Comparison of ENCODE assay signal across 9 mouse cellular contexts in genomic region chr5:33994671-33995625, GRCm38 (mm10). TPM values are rescaled to one million over a fixed set of nuclear protein-coding genes. Genes with fewer than 3 reads are reported as not detected.
A peak's percentile ranks its signal among the peaks of the same experiment; 100 is the strongest.
DNase-seq lines count a peak whose midpoint lies in the region; ATAC-seq and TF ChIP-seq lines count a peak whose summit lies in the region.
"Had no signal": no experiment of that assay in that cellular context is flagged by ENCODE, and none has a peak within 500 bp of the region (broad histone marks: within the 10 kb centered on the region; RNA-seq: fewer than 3 reads in every experiment).

No protein-coding gene starts in this region.

- H3K9me3 ChIP-seq in embryonic facial prominence, embryonic 10.5 days: no peaks in the 10 kb centered on the region
- no peaks in the 10 kb centered on the region for H3K9me3 ChIP-seq in liver, embryonic 16.5 days (replicated peaks; ENCODE audit: control insufficient read depth, low read length)
- no peaks in the 10 kb centered on the region for H3K9me3 ChIP-seq in neural tube, embryonic 13.5 days

- peak overlapping the region; percentile 69; the same call in 1 of the 2 replicates for H3K4me3 ChIP-seq in thymus, adult 2 months (ENCODE audit: control insufficient read depth, insufficient read depth, low read length)
- H3K4me3 ChIP-seq in embryonic facial prominence, embryonic 10.5 days: peak overlapping the region; percentile 72
- peak overlapping the region; percentile 73 for H3K4me3 ChIP-seq in layer of hippocampus, adult 2 months
- H3K4me3 ChIP-seq in liver, embryonic 16.5 days (ENCODE audit: low read depth, low read length): peak overlapping the region; percentile 60; the same call in 1 of the 2 replicates
- peak overlapping the region; percentile 93 for H3K4me3 ChIP-seq in neural tube, embryonic 13.5 days

- peaks cover 18% of the 10 kb centered on the region for H3K4me1 ChIP-seq in thymus, adult 2 months (replicated peaks; ENCODE audit: control insufficient read depth, insufficient read depth, low read length)
- H3K4me1 ChIP-seq in embryonic facial prominence, embryonic 10.5 days: peaks cover 35% of the 10 kb centered on the region
- no peaks in the 10 kb centered on the region; the same call in none of the 2 replicates for H3K4me1 ChIP-seq in liver, embryonic 16.5 days (ENCODE audit: control insufficient read depth, low read depth, low read length)
- H3K4me1 ChIP-seq in neural tube, embryonic 13.5 days (replicated peaks): peaks cover 41% of the 10 kb centered on the region

- no peak overlapping the region for H3K9ac ChIP-seq in liver, embryonic 16.5 days (ENCODE audit: low read depth, low read length)
- H3K9ac ChIP-seq in neural tube, embryonic 13.5 days: peak overlapping the region; percentile 94

- H3K27ac ChIP-seq in thymus, adult 2 months (ENCODE audit: control insufficient read depth, insufficient read depth, low read length): no peak overlapping the region
- peak overlapping the region; percentile 84; the same call in 1 of the 2 replicates for H3K27ac ChIP-seq in embryonic facial prominence, embryonic 10.5 days (replicated peaks)
- H3K27ac ChIP-seq in layer of hippocampus, adult 2 months: peak overlapping the region; percentile 97
- no peak overlapping the region for H3K27ac ChIP-seq in liver, embryonic 16.5 days (ENCODE audit: low read length)
- peak overlapping the region; percentile 97 for H3K27ac ChIP-seq in neural tube, embryonic 13.5 days (replicated peaks)

- TF ChIP-seq CTCF in thymus, adult 2 months (IDR thresholded peaks at IDR 0.05; ENCODE audit: borderline replicate concordance, control insufficient read depth, extremely low read depth, insufficient read depth, low read length, poor library complexity): 0 out of 2 replicates have a peak, but pooled peaks have one; percentile 15
- peak; percentile 81 for TF ChIP-seq CTCF in layer of hippocampus, adult 2 months (conservative IDR thresholded peaks at IDR 0.05)

- intact Hi-C loops in heart, postnatal 10 days (cut with DNase I): no loop called here

- DNase-seq in thymus, adult 2 months: peak; percentile 44
- no peak for DNase-seq in thymus, adult 18-20 months
- DNase-seq in embryonic facial prominence, embryonic 10.5 days (ENCODE audit: low spot score): peak; percentile 56
- DNase-seq in heart, postnatal 10 days: peak; percentile 47 to 72
- DNase-seq in layer of hippocampus, adult 2 months (ENCODE audit: low spot score in 2 of 2): peak; percentile 68 to 74

- TF ChIP-seq POLR2A in thymus, adult 2 months (IDR thresholded peaks at IDR 0.05; ENCODE audit: control insufficient read depth, extremely low read depth, insufficient read depth, low read length, poor library complexity): no peak

- peaks cover 20% of the 10 kb centered on the region for H3K27me3 ChIP-seq in thymus, adult 2 months (ENCODE audit: control insufficient read depth, insufficient read depth, low read length)
- peaks cover 68% of the 10 kb centered on the region for H3K27me3 ChIP-seq in embryonic facial prominence, embryonic 10.5 days (replicated peaks; ENCODE audit: low read depth, poor library complexity, severe bottlenecking)
- H3K27me3 ChIP-seq in liver, embryonic 16.5 days (ENCODE audit: control insufficient read depth, insufficient read depth, low read depth, low read length): peaks cover 50% of the 10 kb centered on the region
- H3K27me3 ChIP-seq in neural tube, embryonic 13.5 days: peaks cover 6% of the 10 kb centered on the region

- ATAC-seq in liver, embryonic 16.5 days (ENCODE audit: low read depth): no peak
- ATAC-seq in neural tube, embryonic 13.5 days (ENCODE audit: low read depth): 0 out of 2 replicates have a peak, but pooled peaks have one; percentile 0
- ATAC-seq in inflammation-experienced regulatory T-cells, adult 6 months: no peak

- H3K4me2 ChIP-seq in liver, embryonic 16.5 days (ENCODE audit: low read depth, low read length): peak overlapping the region; percentile 64; the same call in 1 of the 2 replicates
- peak overlapping the region; percentile 76 for H3K4me2 ChIP-seq in neural tube, embryonic 13.5 days

- WGBS in thymus, adult 2 months: 60% methylated on average over 28 of the region's 28 CpGs
- WGBS in embryonic facial prominence, embryonic 10.5 days: 30% methylated on average over 28 of the region's 28 CpGs
- 34% methylated on average over 28 of the region's 28 CpGs for WGBS in liver, embryonic 16.5 days (ENCODE audit: insufficient replicate concordance)
- 27% methylated on average over 28 of the region's 28 CpGs for WGBS in neural tube, embryonic 13.5 days

- H3K36me3 ChIP-seq in thymus, adult 2 months (ENCODE audit: control insufficient read depth, insufficient read depth, low read length): no peaks in the 10 kb centered on the region
- H3K36me3 ChIP-seq in embryonic facial prominence, embryonic 10.5 days (replicated peaks): no peaks in the 10 kb centered on the region
- no peaks in the 10 kb centered on the region for H3K36me3 ChIP-seq in liver, embryonic 16.5 days (ENCODE audit: control insufficient read depth, insufficient read depth)
- no peaks in the 10 kb centered on the region for H3K36me3 ChIP-seq in neural tube, embryonic 13.5 days

RNA-seq across cellular contexts. Expression of gene Nat8l, which starts 0.8 kb away (rescaled TPM):
- polyA plus RNA-seq in thymus, adult 2 months (2012; rRNA removed): 8.3 and 12.1 TPM in 2 replicates
- 0.47 and 0.73 TPM in 2 replicates for polyA plus RNA-seq in embryonic facial prominence, embryonic 10.5 days (2016; fragmentation: Nextera tagmentation; extraction: Ambion mirVana)
- 1 to 10 TPM; 1.8 to 2.4 TPM for total RNA-seq in heart, postnatal 10 days (2021)
- total RNA-seq in layer of hippocampus, adult 2 months (2021): 100 to 1,000 TPM; 139 to 141 TPM
- 0.09 and 0.12 TPM in 2 replicates for polyA plus RNA-seq in liver, embryonic 16.5 days (2015; fragmentation: Nextera tagmentation; extraction: Ambion mirVana)
- polyA plus RNA-seq in neural tube, embryonic 13.5 days (2015; fragmentation: Nextera tagmentation; extraction: Ambion mirVana): 4.3 and 4.7 TPM in 2 replicates
- polyA plus RNA-seq in inflammation-experienced regulatory T-cells, adult 6 months (2017; shearing (Covaris generic)): not detected

RNA-seq across cellular contexts. Expression of gene Gm1673, which starts 11.7 kb away (rescaled TPM):
- polyA plus RNA-seq in thymus, adult 2 months (2012; rRNA removed): 38.3 and 41.9 TPM in 2 replicates
- polyA plus RNA-seq in embryonic facial prominence, embryonic 10.5 days (2016; fragmentation: Nextera tagmentation; extraction: Ambion mirVana): 211 and 214 TPM in 2 replicates
- total RNA-seq in heart, postnatal 10 days (2021): 1 to 10 TPM; 7.0 to 7.5 TPM
- total RNA-seq in layer of hippocampus, adult 2 months (2021): 10 to 100 TPM; 57.5 to 58.0 TPM
- 3.4 and 4.6 TPM in 2 replicates for polyA plus RNA-seq in liver, embryonic 16.5 days (2015; fragmentation: Nextera tagmentation; extraction: Ambion mirVana)
- polyA plus RNA-seq in neural tube, embryonic 13.5 days (2015; fragmentation: Nextera tagmentation; extraction: Ambion mirVana): 369 and 526 TPM in 2 replicates
- polyA plus RNA-seq in inflammation-experienced regulatory T-cells, adult 6 months (2017; shearing (Covaris generic)): 1 to 10 TPM in 1 of 3 experiments, not detected in 2; 1.5 TPM
- total RNA-seq: hematopoietic stem cell, adult 5-6 weeks had no signal

RNA-seq across cellular contexts. Expression of gene Nelfa, which starts 58.7 kb away (rescaled TPM):
- 85.1 and 100 TPM in 2 replicates for polyA plus RNA-seq in thymus, adult 2 months (2012; rRNA removed)
- polyA plus RNA-seq in embryonic facial prominence, embryonic 10.5 days (2016; fragmentation: Nextera tagmentation; extraction: Ambion mirVana): 87.5 and 89.2 TPM in 2 replicates
- 10 to 100 TPM; 12.6 to 15.3 TPM for total RNA-seq in heart, postnatal 10 days (2021)
- total RNA-seq in layer of hippocampus, adult 2 months (2021): 10 to 100 TPM; 19.5 to 22.5 TPM
- 22.4 and 23.0 TPM in 2 replicates for polyA plus RNA-seq in liver, embryonic 16.5 days (2015; fragmentation: Nextera tagmentation; extraction: Ambion mirVana)
- polyA plus RNA-seq in neural tube, embryonic 13.5 days (2015; fragmentation: Nextera tagmentation; extraction: Ambion mirVana): 38.5 and 42.6 TPM in 2 replicates
- polyA plus RNA-seq in inflammation-experienced regulatory T-cells, adult 6 months (2017; shearing (Covaris generic)): 10 to 100 TPM; 38.6 to 41.2 (median 40.0) TPM

Comparison
In these comparisons a context has a peak if more than half of its experiments do, and no peak if none do; other contexts are left out.
1. DNase-seq: peak in thymus, adult 2 months (single experiment), embryonic facial prominence, embryonic 10.5 days (single experiment), heart, postnatal 10 days (2 of 2) and layer of hippocampus, adult 2 months (2 of 2); none in thymus, adult 18-20 months (0 of 2).
2. H3K27ac ChIP-seq: peak in embryonic facial prominence, embryonic 10.5 days (single experiment), layer of hippocampus, adult 2 months (single experiment) and neural tube, embryonic 13.5 days (single experiment); none in thymus, adult 2 months (single experiment) and liver, embryonic 16.5 days (single experiment).
3. Peak in every context shown above with its lines, with median percentiles within 50 percentile points of each other: H3K4me3 ChIP-seq.